Mouse (Mus musculus): ENCODE measurements around the gene Add1.

Add1 gene

GRCm38 (mm10) chr5:34573268-34574221 lies at the start of gene Add1:
Gene Add1 (plus strand): TSS chr5:34573664.
- ChIA-PET POLR2A (interaction anchor here (0.5 to 6.5 kb wide), 65 partner anchors 8 to 1237 kb away, joined by 3 to 40 read pairs (median 4); partner anchors contain the start of genes Grk4 (in 3 of the 4), Mfsd10 (in 3 of the 4), Nop14 (in 3 of the 4) and Tnip2 (in 3 of the 4)), CTCF (interaction anchor here (0.6 to 1.9 kb wide), 11 partner anchors 9 to 1299 kb away, joined by 3 to 6 read pairs (median 3); partner anchors contain the start of genes Ctbp1 (in 1 of the 4), Grk4 (in 1 of the 4) and Nop14 (in 1 of the 4))

GRCm38 (mm10) chr5:34523958-34524485 lies 49.4 kb upstream of the Add1 start:
- CTCF ChIA-PET, result interaction anchor here in 2 of 4 experiments (0.5 to 1.7 kb wide), 5 partner anchors 10 to 123 kb away, joined by 3 to 12 read pairs (median 5); partner anchors contain the start of genes Add1 (in 1 of the 2) and Tnip2 (in 1 of the 2)
- POLR2A ChIA-PET, result interaction anchor here in 3 of 4 experiments (0.5 to 2.0 kb wide), 7 partner anchors 10 to 206 kb away, joined by 3 to 7 read pairs (median 5); partner anchors contain the start of genes Tnip2 (in 3 of the 3), Grk4 (in 2 of the 3) and Nop14 (in 2 of the 3)

DNA sequence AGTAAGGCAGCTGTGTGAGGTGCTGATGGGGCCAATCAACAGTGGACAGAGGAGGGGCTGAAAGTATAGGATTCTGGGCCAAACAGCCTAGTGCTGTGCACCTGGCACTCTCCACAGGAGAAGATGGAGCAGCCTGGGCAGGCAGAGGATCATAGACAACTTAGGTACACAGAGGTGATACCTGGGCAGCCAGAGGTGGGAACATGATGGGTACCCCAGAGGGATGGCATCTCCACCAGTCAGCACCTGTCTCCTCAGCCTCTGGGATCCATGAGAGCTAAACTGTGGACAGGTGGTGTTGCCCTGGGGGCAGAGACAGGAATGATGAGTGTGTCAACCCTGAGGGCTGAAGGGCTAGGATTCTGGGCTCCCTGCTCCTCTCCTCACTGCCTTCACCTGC lies 49.0 kb upstream of the Add1 start:
- ChIA-PET POLR2A (interaction anchor here in 3 of 4 experiments (0.5 to 2.5 kb wide), 6 partner anchors 10 to 136 kb away, joined by 4 to 11 read pairs (median 5); partner anchors contain the start of genes Grk4 (in 2 of the 3), Nop14 (in 2 of the 3), Tnip2 (in 2 of the 3) and Mfsd10 (in 1 of the 3)), CTCF (interaction anchor here in 2 of 4 experiments (0.9 to 1.7 kb wide), 4 partner anchors 10 to 123 kb away, joined by 3 to 12 read pairs (median 6); partner anchors contain the start of gene Tnip2 (in 1 of the 2))

DNA sequence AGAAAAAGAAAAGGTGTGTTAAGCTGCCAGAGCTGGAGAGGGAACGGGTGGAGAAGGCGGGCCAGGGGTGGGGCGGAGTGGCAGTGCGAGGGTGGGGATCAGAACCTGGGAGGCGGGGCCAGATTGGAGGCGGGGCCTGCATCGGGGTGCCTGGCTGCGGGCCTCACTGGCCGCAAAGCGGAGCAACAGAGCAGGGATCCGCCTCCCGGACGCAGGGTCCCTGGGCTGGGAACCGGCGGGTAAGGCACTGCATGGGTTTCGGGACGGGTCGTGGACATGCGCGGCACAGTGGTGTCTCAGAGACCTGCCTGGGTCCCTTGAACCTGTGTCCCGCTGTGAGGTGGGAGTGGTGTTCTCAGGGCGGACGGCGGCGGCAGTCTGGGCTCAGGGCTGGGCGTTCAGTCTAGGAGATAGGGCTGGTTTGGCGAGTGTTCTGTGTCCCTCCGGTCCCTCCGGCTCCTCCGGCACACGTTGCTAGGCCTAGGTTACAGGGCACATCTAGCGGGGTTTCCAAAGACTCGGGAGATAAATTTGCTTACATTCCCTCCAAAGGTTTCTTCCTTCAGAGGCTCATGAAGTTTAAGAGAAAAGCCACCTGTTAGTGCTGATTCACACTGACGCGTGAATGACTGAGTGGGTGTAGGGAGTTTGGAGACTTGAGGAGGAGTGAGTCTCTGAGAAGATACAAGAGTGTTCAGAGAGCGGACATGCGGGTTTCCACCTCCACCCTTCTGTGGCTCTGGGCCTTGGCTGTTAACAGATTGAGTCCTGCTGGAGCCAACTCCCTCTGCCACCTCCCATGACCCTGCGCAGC lies 47.6 kb upstream of the Add1 start, which contains the start of gene Sh3bp2:
Gene Sh3bp2 (plus strand): TSS at position 176 of the 814 bp plus-strand sequence.
- ChIA-PET CTCF (interaction anchor here in 3 of 4 experiments (0.6 to 2.1 kb wide), 8 partner anchors 12 to 1247 kb away, joined by 3 to 12 read pairs (median 4); partner anchors contain the start of genes Mfsd10 (in 1 of the 3), Nop14 (in 1 of the 3) and Tnip2 (in 1 of the 3)), POLR2A (interaction anchor here (0.6 to 2.5 kb wide), 21 partner anchors 10 to 318 kb away, joined by 3 to 18 read pairs (median 3); partner anchors contain the start of genes Tnip2 (in 3 of the 4), Add1 (in 1 of the 4), Grk4 (in 1 of the 4) and Mfsd10 (in 1 of the 4))

DNA sequence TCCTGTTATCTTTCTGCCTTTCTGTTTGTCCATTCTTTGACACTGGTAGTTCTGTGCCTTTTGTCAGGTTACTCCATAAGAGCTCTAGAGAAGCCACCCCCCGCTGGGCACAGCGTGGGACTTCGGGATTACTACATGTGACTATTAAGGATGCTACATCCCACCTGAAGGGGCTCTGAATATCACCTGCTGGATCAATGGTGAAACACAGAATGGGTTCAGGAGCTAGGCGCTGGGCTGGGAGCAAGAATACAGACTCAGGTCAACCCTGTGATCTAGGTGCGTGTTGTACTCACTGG lies 47.0 kb upstream of the Add1 start:
- ChIA-PET POLR2A (interaction anchor here in 2 of 4 experiments (0.9 to 2.5 kb wide), 9 partner anchors 10 to 190 kb away, joined by 3 to 18 read pairs (median 5); partner anchors contain the start of genes Tnip2 (in 2 of the 2), Grk4 (in 1 of the 2), Mfsd10 (in 1 of the 2) and Nop14 (in 1 of the 2)), CTCF (interaction anchor here in 3 of 4 experiments (0.6 to 2.1 kb wide), 4 partner anchors 12 to 119 kb away, joined by 3 to 12 read pairs (median 6); partner anchors contain the start of gene Mfsd10 (in 1 of the 3))

GRCm38 (mm10) chr5:34527352-34527751 lies 46.1 kb upstream of the Add1 start:
- CTCF ChIA-PET, result no interaction called here
- POLR2A ChIA-PET, result interaction anchor here in 2 of 4 experiments (1.7 to 2.2 kb wide), 2 partner anchors 14 to 109 kb away, joined by 5 to 9 read pairs; partner anchors contain the start of genes Mfsd10 (in 1 of the 2) and Tnip2 (in 1 of the 2)

DNA sequence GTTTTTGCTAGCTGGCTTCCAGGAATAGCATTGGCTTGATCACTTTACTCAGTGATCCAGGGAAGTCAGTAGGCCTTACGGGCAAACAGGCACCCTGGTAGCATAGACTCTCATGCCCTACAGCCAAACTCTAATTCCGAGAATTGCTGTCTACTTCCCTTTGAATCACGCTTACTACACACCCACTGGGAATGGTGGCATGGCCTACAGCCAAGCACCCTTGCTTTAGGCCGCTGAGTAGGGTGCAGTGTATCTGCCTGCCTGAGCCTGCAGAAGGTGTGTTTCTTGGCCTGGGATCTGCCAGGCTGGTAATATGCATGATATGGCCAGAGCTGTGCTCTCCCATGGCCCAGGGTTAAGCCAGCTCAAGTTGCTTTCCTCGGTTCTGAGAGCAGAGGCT lies 44.7 kb upstream of the Add1 start:
- CTCF ChIA-PET, result interaction anchor here in 3 of 4 experiments (0.6 to 1.3 kb wide), 3 partner anchors 10 to 11 kb away, joined by 3 to 4 read pairs (median 3); no protein-coding TSS in a partner anchor
- POLR2A ChIA-PET, result interaction anchor here (0.5 to 2.0 kb wide), 9 partner anchors 10 to 1671 kb away, joined by 3 to 8 read pairs (median 3); partner anchors contain the start of genes Grk4 (in 1 of the 4), Mfsd10 (in 1 of the 4) and Nop14 (in 1 of the 4)

DNA sequence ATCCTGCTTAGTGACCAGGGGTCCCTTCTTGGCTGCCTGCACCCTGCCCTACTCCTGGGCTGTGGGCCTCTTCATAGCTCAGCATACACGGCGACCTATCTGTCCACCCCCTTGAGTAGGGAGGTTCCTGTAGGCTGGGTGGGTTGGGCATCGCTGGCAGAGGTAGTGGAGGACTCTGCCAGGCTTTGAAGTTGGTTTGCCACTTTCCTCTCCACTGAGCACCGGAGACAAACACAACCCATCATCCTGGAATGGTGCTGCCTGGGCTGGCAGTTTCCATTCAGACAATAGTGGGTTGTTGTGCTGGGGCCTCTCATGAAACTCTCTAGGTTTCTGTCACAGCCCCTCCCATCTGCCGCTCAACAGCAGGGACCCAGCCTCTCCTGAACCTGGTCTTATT lies 43.3 kb upstream of the Add1 start:
- ChIA-PET POLR2A (interaction anchor here in 3 of 4 experiments (0.9 to 1.1 kb wide), 4 partner anchors 16 to 73 kb away, joined by 3 to 4 read pairs (median 4); partner anchors contain the start of genes Tnip2 (in 2 of the 3) and Add1 (in 1 of the 3)), CTCF (interaction anchor here in 1 of 4 experiments (0.6 to 1.3 kb wide), 2 partner anchors 8 to 323 kb away, joined by 3 read pairs; no protein-coding TSS in a partner anchor)

DNA sequence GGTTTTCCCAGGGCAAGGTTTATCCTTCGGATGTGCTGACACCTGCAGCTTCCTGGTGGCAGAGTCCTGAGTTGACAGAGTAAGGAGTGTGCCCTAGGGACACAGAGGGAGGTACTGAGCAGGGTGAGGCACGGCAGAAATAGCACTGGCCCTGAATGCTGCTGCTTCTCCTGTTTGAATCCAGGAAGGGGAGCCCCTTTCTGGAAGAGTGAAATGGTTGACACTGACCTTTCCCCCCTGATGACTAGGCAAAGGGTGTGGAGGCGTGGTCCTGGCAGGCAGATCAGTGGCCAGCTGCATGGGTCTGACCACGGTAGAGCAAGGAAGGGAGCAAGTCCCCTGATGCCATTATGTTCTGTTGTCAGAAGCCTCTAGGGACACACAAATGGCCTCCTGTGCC lies 42.8 kb upstream of the Add1 start:
- ChIA-PET CTCF (interaction anchor here in 1 of 4 experiments (0.6 kb wide), 1 partner anchor 323 kb away, joined by 3 read pairs; no protein-coding TSS in a partner anchor), POLR2A (interaction anchor here in 1 of 4 experiments (1.0 to 1.1 kb wide), 2 partner anchors 17 to 43 kb away, joined by 4 read pairs; partner anchors contain the start of genes Add1 and Tnip2)

- POLR2A ChIA-PET, result interaction anchor here in 1 of 4 experiments (1.6 kb wide), 1 partner anchor 127 kb away, joined by 4 read pairs; the partner anchor contains the start of genes Grk4 and Nop14
- CTCF ChIA-PET, result interaction anchor here in 1 of 4 experiments (0.8 kb wide), 1 partner anchor 14 kb away, joined by 3 read pairs; no protein-coding TSS in a partner anchor
These were observed 40.4 kb upstream of the Add1 start for GRCm38 (mm10) chr5:34533066-34533465.

DNA sequence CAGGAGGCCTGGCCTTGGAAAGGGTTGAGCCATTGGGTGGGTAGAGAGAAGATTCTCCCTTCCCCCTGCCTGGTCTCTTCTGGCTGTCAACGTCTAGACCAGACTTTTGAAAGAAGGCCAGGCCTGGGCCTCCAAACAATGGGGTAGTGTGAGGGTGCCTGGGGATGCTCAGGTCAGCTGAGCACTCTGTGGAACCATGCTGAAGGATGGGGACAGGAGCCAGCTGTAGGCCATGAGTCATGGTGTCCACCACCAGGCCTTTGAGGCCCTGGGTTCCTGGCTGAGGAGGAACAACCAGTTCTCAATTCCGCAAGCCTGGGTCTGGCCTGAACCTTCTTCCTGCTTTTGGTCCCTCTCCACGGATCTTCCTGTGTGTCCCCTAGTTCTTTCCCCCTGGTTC lies 39.6 kb upstream of the Add1 start:
- ChIA-PET POLR2A (interaction anchor here in 1 of 4 experiments (1.6 kb wide), 1 partner anchor 126 kb away, joined by 4 read pairs; the partner anchor contains the start of genes Grk4 and Nop14), CTCF (interaction anchor here in 2 of 4 experiments (0.5 to 0.8 kb wide), 3 partner anchors 13 to 1180 kb away, joined by 3 to 4 read pairs (median 3); no protein-coding TSS in a partner anchor)

DNA sequence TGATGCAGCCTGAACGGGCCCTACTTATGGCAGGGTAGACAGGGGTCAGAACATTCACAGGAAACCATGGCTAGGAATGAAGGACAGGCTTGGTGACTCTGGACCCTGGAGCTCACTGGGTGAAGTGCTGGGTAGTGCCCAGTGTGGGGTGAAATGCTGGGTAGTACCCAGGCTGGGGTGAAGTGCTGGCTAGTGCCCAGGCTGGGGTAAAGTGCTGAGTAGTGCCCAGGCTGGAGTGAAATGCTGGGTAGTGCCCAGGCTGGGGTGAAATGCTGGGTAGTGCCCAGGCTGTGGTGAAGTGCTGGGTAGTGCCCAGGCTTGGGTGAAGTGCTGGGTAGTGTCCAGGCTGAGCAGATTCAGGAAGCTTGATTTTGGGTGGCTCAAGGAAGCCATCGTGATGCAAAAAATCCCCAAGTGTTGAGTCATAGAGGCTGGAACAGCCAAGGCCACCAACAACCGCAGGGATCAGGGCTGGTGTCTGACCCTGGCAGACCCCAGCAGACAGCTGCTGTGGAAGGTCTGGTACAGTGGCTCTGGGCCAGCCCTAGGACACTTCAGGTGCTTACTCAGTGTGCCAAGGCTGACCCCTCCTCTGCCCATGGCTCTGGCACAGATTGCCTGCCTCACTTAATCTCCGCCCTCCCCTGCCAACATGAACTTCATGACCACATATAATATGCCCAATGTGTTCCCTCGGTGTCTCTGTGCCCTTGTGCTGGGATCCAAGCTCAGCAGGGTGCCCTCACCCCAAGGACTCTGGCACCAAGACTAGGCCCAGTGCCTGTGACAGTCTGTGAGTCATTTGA lies 38.5 kb upstream of the Add1 start:
- POLR2A ChIA-PET, result interaction anchor here in 1 of 4 experiments (0.8 kb wide), 1 partner anchor 21 kb away, joined by 4 read pairs; the partner anchor contains the start of gene Tnip2
- CTCF ChIA-PET, result interaction anchor here in 1 of 4 experiments (0.6 kb wide), 1 partner anchor 1297 kb away, joined by 3 read pairs; no protein-coding TSS in a partner anchor

GRCm38 (mm10) chr5:34535831-34536230 lies 37.6 kb upstream of the Add1 start:
- POLR2A ChIA-PET, result interaction anchor here in 2 of 4 experiments (0.8 to 1.0 kb wide), 3 partner anchors 10 to 100 kb away, joined by 3 to 4 read pairs (median 3); partner anchors contain the start of gene Tnip2 (in 1 of the 2)
- CTCF ChIA-PET, result interaction anchor here in 2 of 4 experiments (0.6 to 1.8 kb wide), 2 partner anchors 11 to 1296 kb away, joined by 3 to 6 read pairs; no protein-coding TSS in a partner anchor

DNA sequence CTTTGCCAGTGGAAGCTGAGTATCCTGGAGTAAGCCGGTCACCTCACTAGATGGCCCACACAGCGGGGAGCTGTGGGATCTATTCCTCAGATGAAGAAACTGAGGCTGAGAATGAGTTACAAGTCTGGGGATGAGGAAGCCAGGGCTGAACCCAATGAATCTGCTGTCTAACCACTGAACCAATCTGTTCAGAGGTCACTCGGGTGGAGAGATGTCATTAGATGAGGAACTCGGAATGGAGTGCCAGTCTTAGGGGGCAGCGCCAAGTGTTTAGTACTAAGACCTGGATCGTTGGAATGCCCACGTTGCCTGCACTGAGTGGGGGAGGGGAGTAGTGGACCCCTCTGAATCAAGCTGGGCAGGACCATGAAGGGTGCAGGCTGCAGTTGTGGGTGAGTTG lies 35.4 kb upstream of the Add1 start:
- POLR2A ChIA-PET, result interaction anchor here in 3 of 4 experiments (0.7 to 2.6 kb wide), 14 partner anchors 10 to 369 kb away, joined by 3 to 16 read pairs (median 5); partner anchors contain the start of genes Grk4 (in 1 of the 3), Haus3 (in 1 of the 3), Mfsd10 (in 1 of the 3) and Nop14 (in 1 of the 3)

GRCm38 (mm10) chr5:34538527-34538926 lies 34.9 kb upstream of the Add1 start:
- POLR2A ChIA-PET, result interaction anchor here in 3 of 4 experiments (0.7 to 2.6 kb wide), 19 partner anchors 10 to 370 kb away, joined by 3 to 16 read pairs (median 4); partner anchors contain the start of genes Grk4 (in 2 of the 3), Nop14 (in 2 of the 3), Add1 (in 1 of the 3) and Haus3 (in 1 of the 3)
- CTCF ChIA-PET, result interaction anchor here (0.5 to 1.8 kb wide), 43 partner anchors 9 to 1182 kb away, joined by 3 to 15 read pairs (median 4); partner anchors contain the start of genes Grk4 (in 3 of the 4), Mfsd10 (in 2 of the 4), Add1 (in 1 of the 4) and Nop14 (in 1 of the 4)

More for the DNA sequence above, 35.4 kb upstream of the Add1 start:
- CTCF ChIA-PET, result interaction anchor here in 3 of 4 experiments (0.8 to 1.8 kb wide), 18 partner anchors 9 to 328 kb away, joined by 3 to 15 read pairs (median 5); partner anchors contain the start of genes Grk4 (in 3 of the 3), Mfsd10 (in 2 of the 3), Nop14 (in 1 of the 3) and Tnip2 (in 1 of the 3)

Measured in embryonic stem cell, embryonic (primary cell).